Mouse (Mus musculus): ENCODE measurements around the gene Ski.

- no peak for TF ChIP-seq CTCF (IDR thresholded peaks at IDR 0.05; ENCODE audit: low read depth, low read length)
- no peak for TF ChIP-seq POLR2A (IDR thresholded peaks at IDR 0.05; ENCODE audit: extremely low read depth, insufficient read depth, low read length)
Measured at GRCm38 (mm10) chr4:155207841-155208240, 14.6 kb downstream of the Ski start.
